Mouse (Mus musculus) heart, adult 2 months (tissue): ENCODE results near the gene Lrrc59.

Experiments
- CTCF ChIP-seq: fragments of 200-600 bp; IDR thresholded peaks from 2 replicates; pipeline ENCODE4 v1.8.1; 2022; ENCODE audit warnings: antibody characterized with exemption, mild to moderate bottlenecking, moderate library complexity
- EP300 ChIP-seq: fragments of 200-500 bp; IDR thresholded peaks from 2 replicates; pipeline ENCODE4 v1.6.1; 2011; ENCODE audit warnings: low read depth, low read length, control low read depth; ENCODE audit not compliant: insufficient read depth

DNA sequence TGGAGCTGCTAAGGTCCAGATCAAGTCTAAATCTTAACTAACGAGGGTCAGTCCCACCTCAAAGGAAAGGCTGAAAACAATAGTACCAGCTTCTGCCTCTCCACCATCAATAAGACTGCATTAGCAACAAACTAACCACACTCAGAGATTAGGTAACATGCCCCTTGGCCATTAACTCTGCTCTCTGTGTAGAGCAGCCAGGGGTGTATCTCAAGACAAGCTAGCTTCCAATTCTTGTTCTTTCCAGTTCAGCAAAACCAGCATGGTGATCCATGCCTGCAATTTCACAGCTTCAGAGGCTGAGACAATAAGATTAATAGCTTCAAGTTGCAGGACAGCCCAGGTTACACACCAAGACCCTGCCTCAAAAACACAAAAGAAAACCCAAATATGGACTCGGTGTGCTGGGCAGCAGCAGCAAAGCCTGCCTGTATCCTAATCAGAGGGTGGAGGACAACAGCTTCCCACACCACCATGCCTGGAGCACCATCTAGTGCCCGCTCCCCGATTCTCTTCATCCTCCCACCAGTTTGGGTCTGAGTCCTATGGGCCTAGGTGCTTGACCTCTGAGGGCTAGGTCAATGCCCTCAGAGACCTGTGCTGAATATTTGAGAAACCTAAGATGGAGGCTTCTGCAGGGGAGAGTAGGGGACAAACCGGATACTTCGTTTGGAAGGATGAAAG lies 31.0 kb upstream of the Lrrc59 start:
- TF ChIP-seq CTCF (0 out of 2 replicates have a peak, but pooled peaks have one; percentile 24), EP300 (no peak)
